Mouse (Mus musculus): ENCODE measurements at regions not wholly inside any gene's neighbourhood (a gene's known extent, or its start where the extent isn't known, plus 50 kb on each side); places are given as distances from the start of the nearest gene placed in this dataset.

- TF ChIP-seq CTCF (IDR thresholded peaks at IDR 0.05; ENCODE audit: low read depth) (no peak), EP300 (IDR thresholded peaks at IDR 0.05; ENCODE audit: low read depth) (no peak)
Measured at GRCm38 (mm10) chr12:106357867-106358266, 347.8 kb downstream of the Vrk1 start.

Measured in liver, postnatal 0 days (tissue).